Mouse (Mus musculus) left cerebral cortex, adult 2 months (tissue): ENCODE measurements around the gene Mov10l1. TPM values are rescaled to one million over a fixed set of nuclear protein-coding genes. Genes with fewer than 3 reads are reported as not detected.

Experiments
- DNase-seq, 2 experiments: peaks; one replicate each; pipeline ENCODE4 v3.0.0; 2021 to 2022; ENCODE audit warnings: low spot score in 2 of 2, mixed read lengths in 1 of 2; ENCODE audit errors: extremely low spot score in 1 of 2
- H3K27ac ChIP-seq: fragments of 200-600 bp; 2 replicates; pipeline ENCODE4 v1.8.1; 2022
- H3K4me3 ChIP-seq: fragments of 200-600 bp; 2 replicates; pipeline ENCODE4 v1.8.1; 2022
- CTCF ChIP-seq: fragments of 200-600 bp; IDR thresholded peaks from 2 replicates; pipeline ENCODE4 v1.8.1; 2022; ENCODE audit warnings: antibody characterized with exemption, mild to moderate bottlenecking, moderate library complexity
- intact Hi-C: fragments of 180-260 bp; cut with DNase I; formaldehyde crosslinking; loops from one replicate; pipeline ENCODE4 v1.15.1; 2025
- total RNA-seq, 2 experiments: library from RNA; stranded (reverse); gene quantifications; 2 replicates each; pipeline ENCODE4 v1.2.3; 2021

Mov10l1 gene
- total RNA-seq, 2 experiments from 2014 or later: not detected

GRCm38 (mm10) chr15:89063001-89063400 lies 80.3 kb downstream of the Mov10l1 start:
- no peak overlapping the region for H3K27ac ChIP-seq
- no peak for TF ChIP-seq CTCF
- H3K4me3 ChIP-seq: no peak overlapping the region
- intact Hi-C loops: loop anchor here (5.0 kb wide), 1 partner anchor 236 kb away; no protein-coding TSS in a partner anchor
- DNase-seq: no peak

- intact Hi-C loops: loop anchor here (5.0 kb wide), 1 partner anchor 236 kb away; no protein-coding TSS in a partner anchor
- DNase-seq: peak in 1 of 2 experiments; percentile 62
- Histone ChIP-seq H3K27ac (no peak overlapping the region), H3K4me3 (no peak overlapping the region)
- TF ChIP-seq CTCF: no peak
These were observed 80.8 kb downstream of the Mov10l1 start for GRCm38 (mm10) chr15:89063536-89063935.

DNA sequence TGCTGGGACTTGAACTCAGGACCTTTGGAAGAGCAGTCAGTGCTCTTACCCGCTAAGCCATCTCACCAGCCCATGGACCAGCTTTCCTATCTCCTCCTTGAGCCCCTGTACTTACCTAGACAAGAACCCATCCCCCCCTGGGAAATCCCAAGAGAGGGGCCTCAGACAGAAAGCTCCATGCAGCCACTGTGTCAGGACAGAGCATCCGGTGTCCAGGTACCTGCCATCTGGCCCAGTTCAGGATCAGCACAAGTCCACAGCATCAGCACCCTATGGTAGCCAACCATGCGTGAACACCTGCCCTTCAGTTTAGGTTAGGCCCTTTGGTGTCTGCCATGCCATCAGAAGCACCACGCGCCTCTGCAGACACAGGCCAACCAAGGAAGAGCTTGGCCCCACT lies 82.2 kb downstream of the Mov10l1 start:
- DNase-seq: no peak
- intact Hi-C loops: loop anchor here (5.0 kb wide), 1 partner anchor 238 kb away; no protein-coding TSS in a partner anchor
- TF ChIP-seq CTCF: no peak
- no peak overlapping the region for H3K27ac ChIP-seq
- no peak overlapping the region for H3K4me3 ChIP-seq

DNA sequence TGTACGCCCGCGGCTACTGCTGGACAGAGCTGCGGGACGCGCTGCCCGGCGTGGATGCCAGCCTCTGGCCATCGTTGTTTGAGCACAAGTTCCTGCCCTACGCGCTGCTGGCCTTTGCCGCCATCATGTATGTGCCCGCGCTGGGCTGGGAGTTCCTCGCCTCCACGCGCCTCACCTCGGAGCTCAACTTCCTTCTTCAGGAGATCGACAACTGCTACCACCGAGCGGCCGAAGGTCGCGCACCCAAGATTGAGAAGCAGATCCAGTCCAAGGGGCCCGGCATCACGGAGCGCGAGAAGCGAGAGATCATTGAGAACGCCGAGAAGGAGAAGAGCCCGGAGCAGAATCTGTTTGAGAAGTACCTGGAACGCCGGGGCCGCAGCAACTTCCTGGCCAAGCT lies 84.9 kb downstream of the Mov10l1 start:
- intact Hi-C loops: no loop called here
- no peak for TF ChIP-seq CTCF

GRCm38 (mm10) chr15:89068226-89068625 lies 85.5 kb downstream of the Mov10l1 start:
- Histone ChIP-seq H3K27ac (no peak overlapping the region), H3K4me3 (no peak overlapping the region)
- DNase-seq: no peak
- intact Hi-C loops: no loop called here
- no peak for TF ChIP-seq CTCF

More for the DNA sequence above, 84.9 kb downstream of the Mov10l1 start:
- Histone ChIP-seq H3K4me3 (no peak overlapping the region), H3K27ac (no peak overlapping the region)
- no peak for DNase-seq

- no peak for TF ChIP-seq CTCF
- no peak overlapping the region for H3K27ac ChIP-seq
- DNase-seq: no peak
- intact Hi-C loops: no loop called here
- no peak overlapping the region for H3K4me3 ChIP-seq
These were observed 86.7 kb downstream of the Mov10l1 start for GRCm38 (mm10) chr15:89069336-89069840.

DNA sequence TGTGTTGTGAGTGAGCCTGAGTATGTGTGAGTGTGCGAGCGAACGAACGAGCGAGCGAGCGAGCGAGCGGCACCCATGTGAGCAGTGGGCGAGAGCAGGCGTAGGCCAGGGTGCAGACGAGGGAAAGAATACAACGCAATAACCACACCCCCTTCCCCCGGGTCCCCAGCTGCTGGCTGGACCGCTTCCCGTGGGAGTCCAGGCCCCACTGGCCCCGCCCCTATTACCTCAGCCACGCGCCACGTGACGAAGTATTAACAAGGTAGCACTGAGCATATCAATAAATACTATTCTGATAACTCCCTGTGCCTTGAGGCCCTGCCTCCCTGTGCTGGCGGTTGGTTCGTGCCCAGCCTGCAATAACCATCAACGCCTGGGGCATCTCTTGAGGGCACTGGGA lies 87.9 kb downstream of the Mov10l1 start:
- intact Hi-C loops: loop anchor here (10.0 kb wide), 1 partner anchor 136 kb away; no protein-coding TSS in a partner anchor
- TF ChIP-seq CTCF: no peak
- DNase-seq: no peak
- Histone ChIP-seq H3K4me3 (no peak overlapping the region), H3K27ac (no peak overlapping the region)

GRCm38 (mm10) chr15:89073993-89074603 lies 91.4 kb downstream of the Mov10l1 start:
- Histone ChIP-seq H3K4me3 (no peak overlapping the region), H3K27ac (no peak overlapping the region; the same call in 1 of the 2 replicates)
- no peak for TF ChIP-seq CTCF
- intact Hi-C loops: loop anchor here (10.0 kb wide), 1 partner anchor 139 kb away; no protein-coding TSS in a partner anchor
- no peak for DNase-seq

- no peak for DNase-seq
- Histone ChIP-seq H3K27ac (peak within 1 kb of the TSS; percentile 94), H3K4me3 (peak within 1 kb of the TSS; percentile 83)
- intact Hi-C loops: loop anchor here (5.0 to 10.0 kb wide), 2 partner anchors 140 to 248 kb away; no protein-coding TSS in a partner anchor
- TF ChIP-seq CTCF: no peak
These were observed 92.1 kb downstream of the Mov10l1 start, which contains the start of gene Trabd for GRCm38 (mm10) chr15:89074613-89075477. Gene Trabd, plus strand, starts transcription at chr15:89075124.

- no peak; the same call in 1 of the 2 replicates for TF ChIP-seq CTCF
- intact Hi-C loops: loop anchor here (5.0 to 10.0 kb wide), 2 partner anchors 141 to 248 kb away; no protein-coding TSS in a partner anchor
- peak overlapping the region; percentile 83 for H3K4me3 ChIP-seq
- H3K27ac ChIP-seq: peak overlapping the region; percentile 94
- DNase-seq: peak; percentile 79 to 88
These were observed 92.9 kb downstream of the Mov10l1 start for GRCm38 (mm10) chr15:89075478-89076147.

GRCm38 (mm10) chr15:89076156-89076731 lies 93.5 kb downstream of the Mov10l1 start:
- intact Hi-C loops: loop anchor here (5.0 to 10.0 kb wide), 2 partner anchors 141 to 249 kb away; no protein-coding TSS in a partner anchor
- DNase-seq: peak in 1 of 2 experiments; percentile 47

More at GRCm38 (mm10) chr15:89076156-89076731, 93.5 kb downstream of the Mov10l1 start:
- peak overlapping the region; percentile 83 for H3K4me3 ChIP-seq
- H3K27ac ChIP-seq: peak overlapping the region; percentile 84
- TF ChIP-seq CTCF: no peak
